Mouse (Mus musculus): ENCODE measurements at regions not wholly inside any gene's neighbourhood (a gene's known extent, or its start where the extent isn't known, plus 50 kb on each side); places are given as distances from the start of the nearest gene placed in this dataset.

DNA sequence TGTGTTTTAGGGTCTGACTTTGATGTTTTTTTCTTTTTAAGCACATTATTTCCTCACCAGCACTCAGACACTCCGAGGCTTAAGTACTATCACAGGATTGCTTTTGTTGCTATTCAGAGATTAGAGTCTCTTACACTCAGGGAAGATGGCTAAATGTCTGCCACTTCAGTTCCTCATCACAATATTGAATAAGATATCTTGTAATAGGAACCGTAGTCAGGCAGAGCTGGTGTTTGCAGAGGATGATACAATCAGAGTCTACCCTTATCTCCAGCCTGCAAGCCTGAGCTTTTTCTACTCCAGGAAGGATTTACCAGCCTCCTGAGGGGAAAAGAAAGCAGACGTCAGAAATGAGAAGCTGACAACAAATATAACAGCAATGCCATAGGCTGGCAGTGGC, 336.3 kb downstream of the Ins1 start:
- no peak for DNase-seq (ENCODE audit: low spot score in 2 of 2)

DNA sequence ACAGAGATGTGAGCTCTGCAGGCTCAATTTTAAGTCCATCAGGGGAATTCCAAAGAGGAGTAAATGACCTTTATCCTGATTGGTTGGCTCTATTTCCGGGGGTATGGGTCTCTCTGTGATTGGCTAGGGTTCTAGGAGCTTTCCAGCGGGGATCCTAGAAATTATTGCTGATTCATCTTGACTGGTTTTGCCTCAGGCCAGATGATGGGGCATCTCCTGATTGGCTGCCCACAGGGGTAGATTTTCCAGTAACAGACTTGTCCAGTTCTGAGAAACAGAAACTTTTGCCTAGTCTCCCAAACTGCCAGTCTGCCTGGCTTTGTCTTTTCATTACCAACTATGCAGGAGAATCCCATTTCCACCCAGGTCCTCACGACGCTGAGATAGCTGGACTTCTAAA, 301.3 kb downstream of the Ins1 start:
- DNase-seq (ENCODE audit: low spot score in 2 of 2) = no peak

DNA sequence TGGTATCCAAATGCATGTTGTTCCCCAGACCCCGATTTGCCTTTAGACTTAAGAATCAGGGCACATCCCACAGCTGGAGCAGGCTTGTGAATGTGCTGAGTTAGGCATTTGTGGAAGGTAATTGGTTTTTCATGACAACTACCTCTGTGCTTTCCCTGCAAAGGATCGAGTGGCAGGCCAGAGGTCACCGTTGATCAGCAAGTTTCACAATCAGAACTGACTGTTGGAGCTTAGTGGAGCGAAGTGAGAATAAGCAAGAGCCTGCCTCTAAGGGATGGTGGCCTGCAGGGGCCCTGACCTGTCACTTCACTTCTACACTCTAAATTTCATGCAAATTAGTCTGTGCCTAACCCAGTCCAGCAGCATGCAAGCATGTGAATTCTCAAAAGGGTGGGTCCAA, 270.7 kb downstream of the Ins1 start:
- no peak for DNase-seq (ENCODE audit: low spot score in 2 of 2)

DNA sequence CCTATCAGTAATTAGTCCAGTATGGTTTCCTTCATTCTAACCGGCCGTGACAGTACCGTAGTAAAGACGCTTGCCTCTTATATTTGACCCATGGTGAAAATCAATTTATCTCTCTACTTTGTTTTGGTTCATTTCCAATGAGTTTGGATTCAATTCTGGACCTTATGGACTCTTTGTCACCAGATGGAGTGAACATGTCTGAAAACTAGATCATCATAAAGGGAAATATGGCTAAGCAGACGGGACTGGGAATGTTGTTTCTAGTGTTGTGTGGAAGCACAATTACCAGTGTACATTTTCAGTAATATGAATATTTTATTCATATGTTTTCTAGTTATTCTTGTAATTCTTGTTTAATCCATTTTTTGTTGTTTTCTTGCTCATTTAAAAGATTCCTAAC, 261.4 kb downstream of the Ins1 start:
- peak in 1 of 2 experiments; percentile 2 for DNase-seq (ENCODE audit: low spot score in 2 of 2)

DNA sequence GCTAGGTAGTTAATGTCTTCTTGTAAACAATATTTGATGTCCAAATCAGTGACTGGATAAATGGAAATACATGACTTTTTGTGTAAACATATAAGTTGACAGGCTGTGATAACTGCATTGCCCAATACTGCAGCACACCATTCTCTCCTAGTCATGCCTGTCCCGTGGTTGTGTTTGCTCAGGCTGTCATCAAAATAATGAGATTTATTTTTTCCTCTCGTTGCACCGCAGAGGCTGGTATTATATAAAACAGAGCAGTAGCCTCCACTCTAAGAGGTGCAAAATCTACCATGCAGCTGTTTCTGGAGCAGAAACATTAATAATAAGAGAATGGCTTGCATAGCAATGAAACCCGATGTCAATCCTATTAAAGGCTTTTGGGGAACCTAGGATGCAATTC, 239.2 kb downstream of the Ins1 start:
- DNase-seq (ENCODE audit: low spot score in 2 of 2) = no peak
